Mouse (Mus musculus) thymus, adult 2 months (tissue): Measurements from ENCODE around the gene Npas2. TPM values are rescaled to one million over a fixed set of nuclear protein-coding genes. Genes with fewer than 3 reads are reported as not detected.

Source experiments
- DNase-seq: peaks from one replicate; pipeline ENCODE4 v3.0.0; 2021
- H3K27ac ChIP-seq: fragments of 200-500 bp; 2 replicates; pipeline ENCODE4 v1.5.1; 2012; ENCODE audit warnings: low read length, control low read depth; ENCODE audit not compliant: control insufficient read depth, insufficient read depth
- H3K27me3 ChIP-seq: fragments of 200-500 bp; 2 replicates; pipeline ENCODE4 v1.6.1; 2012; ENCODE audit warnings: mild to moderate bottlenecking, low read length, moderate library complexity, mixed read lengths; ENCODE audit not compliant: control insufficient read depth, insufficient read depth
- H3K36me3 ChIP-seq: fragments of 200-500 bp; 2 replicates; pipeline ENCODE4 v1.6.1; 2012; ENCODE audit warnings: mild to moderate bottlenecking, low read length, moderate library complexity; ENCODE audit not compliant: control insufficient read depth, insufficient read depth
- H3K4me1 ChIP-seq: fragments of 200-500 bp; replicated peaks from 2 replicates; pipeline ENCODE4 v1.6.1; 2012; ENCODE audit warnings: low read length; ENCODE audit not compliant: control insufficient read depth, insufficient read depth
- H3K4me3 ChIP-seq: fragments of 200-500 bp; 2 replicates; pipeline ENCODE4 v1.5.1; 2012; ENCODE audit warnings: mild to moderate bottlenecking, low read length, control low read depth, moderate library complexity; ENCODE audit not compliant: control insufficient read depth, insufficient read depth
- CTCF ChIP-seq: fragments of 200-500 bp; IDR thresholded peaks from 2 replicates; pipeline ENCODE4 v1.5.1; 2012; ENCODE audit warnings: mild to moderate bottlenecking, control low read depth, low read length, moderate library complexity, borderline replicate concordance; ENCODE audit not compliant: control insufficient read depth, poor library complexity, insufficient read depth; ENCODE audit errors: extremely low read depth
- POLR2A ChIP-seq: fragments of 200-500 bp; IDR thresholded peaks from 2 replicates; pipeline ENCODE4 v1.6.1; 2012; ENCODE audit warnings: mild to moderate bottlenecking, low read length, control low read depth, moderate library complexity; ENCODE audit not compliant: control insufficient read depth, poor library complexity, insufficient read depth; ENCODE audit errors: extremely low read depth
- WGBS: fragments of 180-500 bp; shearing (Covaris S2); methylation state at CpG from one replicate; pipeline ENCODE4 v1.1.7; 2018; 5-methylcytosine and 5-hydroxymethylcytosine counted together
- polyA plus RNA-seq: library from polyadenylated mRNA; depleted of rRNA; stranded (reverse); fragments of >200 nt; gene quantifications from 2 replicates; pipeline ENCODE4 v1.2.3, GENCODE M21; 2012

Gene Npas2
- polyA plus RNA-seq, 1 experiment = 6.9 TPM

- TF ChIP-seq POLR2A = no peak
- no peak for TF ChIP-seq CTCF
- Histone ChIP-seq H3K27ac (no peak overlapping the region), H3K27me3 (no peaks in the 10 kb centered on the region), H3K4me3 (no peak overlapping the region), H3K4me1 (no peaks in the 10 kb centered on the region), H3K36me3 (no peaks in the 10 kb centered on the region)
- DNase-seq = no peak
- 89% methylated on average over 3 of the region's 3 CpGs for WGBS
These were observed 192.9 kb downstream of the Npas2 start for GRCm38 (mm10) chr1:39386456-39386855.

GRCm38 (mm10) chr1:39387497-39387896 is 194.0 kb downstream of the Npas2 start:
- Histone ChIP-seq H3K4me3 (no peak overlapping the region), H3K27me3 (no peaks in the 10 kb centered on the region), H3K36me3 (no peaks in the 10 kb centered on the region), H3K27ac (no peak overlapping the region), H3K4me1 (no peaks in the 10 kb centered on the region)
- no peak for DNase-seq
- WGBS = 95% methylated on average over 4 of the region's 4 CpGs
- TF ChIP-seq CTCF (no peak), POLR2A (no peak)

GRCm38 (mm10) chr1:39388163-39388562 is 194.6 kb downstream of the Npas2 start:
- TF ChIP-seq POLR2A (no peak), CTCF (no peak)
- DNase-seq = no peak
- Histone ChIP-seq H3K4me3 (no peak overlapping the region), H3K4me1 (no peaks in the 10 kb centered on the region), H3K27ac (no peak overlapping the region), H3K36me3 (no peaks in the 10 kb centered on the region), H3K27me3 (no peaks in the 10 kb centered on the region)
- 98% methylated on average over 2 of the region's 2 CpGs for WGBS

- TF ChIP-seq POLR2A = no peak
- no peak for TF ChIP-seq CTCF
- WGBS = 97% methylated on average over 11 of the region's 11 CpGs
These were observed 195.8 kb downstream of the Npas2 start for GRCm38 (mm10) chr1:39389338-39389737.

GRCm38 (mm10) chr1:39391652-39392051 is 198.1 kb downstream of the Npas2 start:
- no peak for DNase-seq
- Histone ChIP-seq H3K4me3 (no peak overlapping the region), H3K4me1 (peaks cover 7% of the 10 kb centered on the region; the same call in 1 of the 2 replicates), H3K27ac (no peak overlapping the region), H3K36me3 (no peaks in the 10 kb centered on the region), H3K27me3 (no peaks in the 10 kb centered on the region)
- 95% methylated on average over 6 of the region's 6 CpGs for WGBS
- TF ChIP-seq POLR2A (no peak), CTCF (no peak)

More at GRCm38 (mm10) chr1:39389338-39389737, 195.8 kb downstream of the Npas2 start:
- no peaks in the 10 kb centered on the region for H3K36me3 ChIP-seq
- no peak overlapping the region for H3K27ac ChIP-seq
- H3K27me3 ChIP-seq = no peaks in the 10 kb centered on the region
- H3K4me1 ChIP-seq = no peaks in the 10 kb centered on the region
- no peak overlapping the region for H3K4me3 ChIP-seq
- no peak for DNase-seq

- WGBS = 89% methylated on average over 3 of the region's 3 CpGs
- Histone ChIP-seq H3K36me3 (no peaks in the 10 kb centered on the region), H3K27ac (no peak overlapping the region), H3K27me3 (no peaks in the 10 kb centered on the region), H3K4me3 (no peak overlapping the region), H3K4me1 (peaks cover 7% of the 10 kb centered on the region; the same call in 1 of the 2 replicates)
- TF ChIP-seq CTCF = peak; percentile 91
- no peak for TF ChIP-seq POLR2A
- DNase-seq = peak; percentile 81
These were observed 198.7 kb downstream of the Npas2 start for GRCm38 (mm10) chr1:39392189-39392588.
